Mouse (Mus musculus) lung, adult 2 months (tissue): ENCODE results near the gene Rnf166.

ENCODE experiments used
- CTCF ChIP-seq: fragments of 200-500 bp; IDR thresholded peaks from 2 replicates; pipeline ENCODE4 v1.5.1; 2011; ENCODE audit warnings: mild to moderate bottlenecking, low read length, control low read depth; ENCODE audit not compliant: insufficient read depth
- POLR2A ChIP-seq: fragments of 200-500 bp; IDR thresholded peaks from 2 replicates; pipeline ENCODE4 v1.6.1; 2011; ENCODE audit warnings: low read depth, mild to moderate bottlenecking, control low read depth, low read length, borderline replicate concordance; ENCODE audit errors: extremely low read depth

DNA sequence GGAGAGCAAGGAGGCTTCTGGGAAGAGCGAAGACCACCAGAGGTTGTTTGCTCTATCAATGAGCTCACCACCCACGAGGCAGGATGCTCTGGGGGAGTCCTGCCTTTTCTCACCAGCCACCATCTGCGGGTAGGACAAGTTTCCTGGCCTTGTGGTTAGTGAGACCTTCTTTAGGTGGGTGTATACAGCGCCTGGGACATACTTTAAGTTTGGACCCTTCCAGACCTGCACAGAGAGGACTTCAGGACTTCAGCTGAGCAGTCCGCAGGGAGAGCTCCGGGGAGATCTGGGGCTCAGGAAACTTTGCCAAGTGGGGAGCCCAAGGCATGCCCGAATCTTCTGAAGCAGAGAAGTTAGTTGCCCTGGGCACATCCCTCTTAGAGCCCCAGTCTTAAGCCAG is 15.9 kb downstream of the Rnf166 start:
- TF ChIP-seq CTCF: no peak
- no peak for TF ChIP-seq POLR2A
